9 mouse cellular contexts compared by ENCODE assay signal in the genomic region with DNA sequence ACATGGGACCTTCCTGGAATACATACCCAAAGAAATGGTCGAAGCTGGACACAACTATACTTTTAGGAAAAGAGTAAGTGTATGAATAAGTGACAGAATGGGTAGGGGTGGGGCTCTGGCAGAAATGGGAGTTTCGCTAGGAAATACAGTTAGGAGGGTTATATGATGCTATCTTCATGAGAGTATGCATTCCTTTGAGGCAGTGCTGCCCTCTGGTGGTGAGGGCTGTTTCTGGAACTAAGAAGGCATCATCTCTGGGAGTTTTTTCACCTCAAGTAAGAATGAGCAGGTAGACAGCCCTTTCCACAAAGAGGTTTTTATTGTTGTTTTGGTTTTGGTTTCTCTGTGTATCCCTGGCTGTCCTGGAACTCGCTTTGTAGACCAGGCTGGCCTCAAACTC. TPM values are rescaled to one million over a fixed set of nuclear protein-coding genes. Genes with fewer than 3 reads are reported as not detected.
DNase-seq lines count a peak whose midpoint lies in the region; ATAC-seq lines count a peak whose summit lies in the region.
"Had no signal": no experiment of that assay in that cellular context is flagged by ENCODE, and none has a peak within 500 bp of the region (broad histone marks: within the 10 kb centered on the region; RNA-seq: fewer than 3 reads in every experiment).

No protein-coding gene starts in this region.

- DNase-seq in hindbrain, embryonic 10.5 days (ENCODE audit: low spot score) = peak; percentile 63
- peak; percentile 72 for DNase-seq in adrenal gland, adult 2 months
- peak; percentile 59 for DNase-seq in embryo, embryonic 11.5 days (ENCODE audit: low read depth, low spot score)
- DNase-seq in heart, postnatal 36 days = peak; percentile 72 to 88
- peak; percentile 76 to 87 for DNase-seq in left cerebral cortex, adult 18-20 months (ENCODE audit: low spot score in 2 of 2)
- peak; percentile 51 for DNase-seq in testis, postnatal 14 days (ENCODE audit: low spot score)

- no peak overlapping the region for H3K27ac ChIP-seq in hindbrain, embryonic 10.5 days
- H3K27ac ChIP-seq in hindbrain, embryonic 13.5 days = no peak overlapping the region

- 0 out of 2 replicates have a peak, but pooled peaks cover 3% of the 10 kb centered on the region for H3K4me1 ChIP-seq in hindbrain, embryonic 10.5 days (replicated peaks)
- no peaks in the 10 kb centered on the region; the same call in 1 of the 2 replicates for H3K4me1 ChIP-seq in hindbrain, embryonic 13.5 days (replicated peaks)

- no peak for ATAC-seq in hindbrain, embryonic 13.5 days (ENCODE audit: low FRiP score)
- 0 out of 2 replicates have a peak, but pooled peaks have one; percentile 32 for ATAC-seq in monocyte, adult 5-6 weeks (replicated peaks; ENCODE audit: insufficient number of reproducible peaks, low FRiP score, low TSS enrichment, poor library complexity, severe bottlenecking)

- 47% methylated on average over 3 of the region's 3 CpGs for WGBS in hindbrain, embryonic 10.5 days
- 52% methylated on average over 3 of the region's 3 CpGs for WGBS in hindbrain, embryonic 13.5 days

- H3K4me3 ChIP-seq in hindbrain, embryonic 10.5 days = no peak overlapping the region
- H3K4me3 ChIP-seq in hindbrain, embryonic 13.5 days = no peak overlapping the region
- H3K4me3 ChIP-seq: myocyte had no signal

- H3K9me3 ChIP-seq in hindbrain, embryonic 10.5 days = peaks cover 6% of the 10 kb centered on the region; the same call in 1 of the 2 replicates
- H3K9me3 ChIP-seq in hindbrain, embryonic 13.5 days = no peaks in the 10 kb centered on the region

- no peak overlapping the region for H3K9ac ChIP-seq in hindbrain, embryonic 13.5 days

- no peak overlapping the region for H3K4me2 ChIP-seq in hindbrain, embryonic 13.5 days

- peaks cover 44% of the 10 kb centered on the region for H3K36me3 ChIP-seq in hindbrain, embryonic 10.5 days
- peaks cover 46% of the 10 kb centered on the region for H3K36me3 ChIP-seq in hindbrain, embryonic 13.5 days

- intact Hi-C loops in heart, postnatal 36 days (cut with DNase I) = loop anchor here (1.0 kb wide), 1 partner anchor 64 kb away; no protein-coding TSS in a partner anchor

- H3K27me3 ChIP-seq in hindbrain, embryonic 10.5 days (ENCODE audit: insufficient read depth, poor library complexity, severe bottlenecking) = peaks cover 9% of the 10 kb centered on the region
- 0 out of 2 replicates have a peak, but pooled peaks cover 5% of the 10 kb centered on the region for H3K27me3 ChIP-seq in hindbrain, embryonic 13.5 days

RNA-seq across cellular contexts. Expression of gene Galp, which starts 5.5 kb away (rescaled TPM):
- polyA plus RNA-seq in hindbrain, embryonic 10.5 days (2016; fragmentation: Nextera tagmentation; extraction: Ambion mirVana) = not detected in 2 replicates
- polyA plus RNA-seq in hindbrain, embryonic 13.5 days (2015; fragmentation: Nextera tagmentation; extraction: Ambion mirVana) = not detected in 2 replicates
- not detected for total RNA-seq in adrenal gland, adult 2 months (2021)
- not detected in 2 replicates for polyA plus RNA-seq in adrenal gland, adult 2 months (2012; rRNA removed)
- total RNA-seq in heart, postnatal 36 days (2021) = not detected
- not detected for total RNA-seq in left cerebral cortex, adult 18-20 months (2021)
- not detected in 3 replicates for total RNA-seq in monocyte, adult 5-6 weeks (2017)
- polyA plus RNA-seq: myocyte had no signal

RNA-seq across cellular contexts. Expression of gene Zfp444, which starts 19.4 kb away (rescaled TPM):
- 84.4 and 91.4 TPM in 2 replicates for polyA plus RNA-seq in hindbrain, embryonic 10.5 days (2016; fragmentation: Nextera tagmentation; extraction: Ambion mirVana)
- 89.1 and 94.9 TPM in 2 replicates for polyA plus RNA-seq in hindbrain, embryonic 13.5 days (2015; fragmentation: Nextera tagmentation; extraction: Ambion mirVana)
- total RNA-seq in adrenal gland, adult 2 months (2021) = 10 to 100 TPM; 22.5 to 31.1 TPM
- polyA plus RNA-seq in adrenal gland, adult 2 months (2012; rRNA removed) = 50.7 and 61.8 TPM in 2 replicates
- 10 to 100 TPM in 1 of 2 experiments, 1 to 10 TPM in 1; 9.4 to 11.4 TPM for total RNA-seq in heart, postnatal 36 days (2021)
- 10 to 100 TPM; 52.1 to 54.8 TPM for total RNA-seq in left cerebral cortex, adult 18-20 months (2021)
- 12.1 to 33.4 TPM (median 16.7 TPM) in 3 replicates for total RNA-seq in monocyte, adult 5-6 weeks (2017)

RNA-seq across cellular contexts. Expression of gene Zscan5b, which starts 30.7 kb away (rescaled TPM):
- polyA plus RNA-seq in hindbrain, embryonic 10.5 days (2016; fragmentation: Nextera tagmentation; extraction: Ambion mirVana) = not detected in 2 replicates
- not detected in 2 replicates for polyA plus RNA-seq in hindbrain, embryonic 13.5 days (2015; fragmentation: Nextera tagmentation; extraction: Ambion mirVana)
- not detected for total RNA-seq in adrenal gland, adult 2 months (2021)
- polyA plus RNA-seq in adrenal gland, adult 2 months (2012; rRNA removed) = not detected in 2 replicates
- not detected for total RNA-seq in heart, postnatal 36 days (2021)
- not detected for total RNA-seq in left cerebral cortex, adult 18-20 months (2021)
- not detected in 3 replicates for total RNA-seq in monocyte, adult 5-6 weeks (2017)
- polyA plus RNA-seq: myocyte had no signal

RNA-seq across cellular contexts. Expression of gene Zfp787, which starts 35.6 kb away (rescaled TPM):
- 24.2 and 31.8 TPM in 2 replicates for polyA plus RNA-seq in hindbrain, embryonic 10.5 days (2016; fragmentation: Nextera tagmentation; extraction: Ambion mirVana)
- polyA plus RNA-seq in hindbrain, embryonic 13.5 days (2015; fragmentation: Nextera tagmentation; extraction: Ambion mirVana) = 22.1 and 23.8 TPM in 2 replicates
- total RNA-seq in adrenal gland, adult 2 months (2021) = 10 to 100 TPM; 41.8 to 41.9 TPM
- polyA plus RNA-seq in adrenal gland, adult 2 months (2012; rRNA removed) = 73.8 and 87.1 TPM in 2 replicates
- total RNA-seq in heart, postnatal 36 days (2021) = 10 to 100 TPM; 30.2 to 34.0 TPM
- total RNA-seq in left cerebral cortex, adult 18-20 months (2021) = 10 to 100 TPM; 27.0 to 27.9 TPM
- total RNA-seq in monocyte, adult 5-6 weeks (2017) = 33.9 to 36.8 TPM (median 34.7 TPM) in 3 replicates
